Mouse (Mus musculus) cortical plate, adult 2 months (tissue): ENCODE data around the gene Atp6v1f. TPM values are rescaled to one million over a fixed set of nuclear protein-coding genes. Genes with fewer than 3 reads are reported as not detected.

Experiments used
- H3K27ac ChIP-seq: fragments of 200-500 bp; 2 replicates; pipeline ENCODE4 v1.5.1; 2012; ENCODE audit warnings: low read length, control low read depth, inconsistent platforms; ENCODE audit not compliant: insufficient read depth
- H3K4me1 ChIP-seq: fragments of 200-500 bp; 2 replicates; pipeline ENCODE4 v1.6.1; 2011; ENCODE audit warnings: low read length; ENCODE audit not compliant: control insufficient read depth, insufficient read depth
- H3K4me3 ChIP-seq: fragments of 200-500 bp; 2 replicates; pipeline ENCODE4 v1.5.1; 2011; ENCODE audit warnings: mild to moderate bottlenecking, low read length, control low read depth; ENCODE audit not compliant: insufficient read depth
- CTCF ChIP-seq: fragments of 200-500 bp; IDR thresholded peaks from 2 replicates; pipeline ENCODE4 v1.5.1; 2011; ENCODE audit warnings: mild to moderate bottlenecking, control low read depth, low read length; ENCODE audit not compliant: insufficient read depth; ENCODE audit errors: extremely low read depth
- POLR2A ChIP-seq: fragments of 200-500 bp; IDR thresholded peaks from 2 replicates; pipeline ENCODE4 v1.6.1; 2011; ENCODE audit warnings: mild to moderate bottlenecking, low read length, control low read depth; ENCODE audit not compliant: insufficient read depth; ENCODE audit errors: extremely low read depth
- polyA plus RNA-seq: library from polyadenylated mRNA; depleted of rRNA; stranded (reverse); fragments of >200 nt; gene quantifications from 2 replicates; pipeline ENCODE4 v1.2.3, GENCODE M21; 2012; rRNA removed

Gene Atp6v1f
- polyA plus RNA-seq, 1 experiment: 411 TPM

DNA sequence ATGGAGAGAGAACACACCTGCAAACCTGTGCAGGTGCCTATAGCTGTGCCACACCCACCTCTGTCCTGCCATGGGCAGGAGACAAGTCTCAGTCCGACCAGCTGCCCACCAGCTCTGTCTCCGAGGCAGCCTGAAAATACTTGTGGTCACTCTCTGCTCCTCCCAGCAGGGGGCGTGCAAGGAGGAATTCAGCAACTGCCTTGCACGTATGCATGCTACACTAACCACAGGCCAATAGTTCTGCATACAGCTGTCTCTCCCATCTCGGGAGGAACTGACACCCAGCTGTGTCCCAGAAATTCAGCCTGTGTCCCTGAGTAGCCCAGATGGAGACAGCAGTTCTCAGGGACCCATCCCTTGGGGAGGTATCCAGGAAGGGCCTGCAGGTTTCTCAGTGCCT is 49.6 kb downstream of the Atp6v1f start:
- Histone ChIP-seq H3K4me1 (no peaks in the 10 kb centered on the region), H3K27ac (no peak overlapping the region), H3K4me3 (no peak overlapping the region)
- TF ChIP-seq POLR2A (no peak), CTCF (peak; percentile 80)

Other genes starting within 250 kb of the Atp6v1f start
- gene Hilpda, start 195.2 kb upstream of the Atp6v1f start, polyA plus RNA-seq: 12.3 and 12.9 TPM in 2 replicates
- gene Fam71f2, start 188.1 kb upstream of the Atp6v1f start, polyA plus RNA-seq: 1.7 and 3.0 TPM in 2 replicates
- gene Fam71f1, start 148.6 kb upstream of the Atp6v1f start, polyA plus RNA-seq: not detected in 2 replicates
- 61.8 and 67.4 TPM in 2 replicates for gene Calu, start 119.6 kb upstream of the Atp6v1f start, polyA plus RNA-seq
- 0.19 and 0.42 TPM in 2 replicates for gene Opn1sw, start 79.2 kb upstream of the Atp6v1f start, polyA plus RNA-seq
- 148 and 150 TPM in 2 replicates for gene Ccdc136, start 71.4 kb upstream of the Atp6v1f start, polyA plus RNA-seq
- gene Flnc, start 34.5 kb upstream of the Atp6v1f start, polyA plus RNA-seq: 0.54 and 0.55 TPM in 2 replicates
- gene Atp6v1fnb, start 3.7 kb downstream of the Atp6v1f start, polyA plus RNA-seq: 0.17 TPM in 1 of 2 replicates, not detected in the other
- gene Kcp, start 40.2 kb downstream of the Atp6v1f start, polyA plus RNA-seq: 4.1 and 4.6 TPM in 2 replicates
- gene Irf5, start 58.9 kb downstream of the Atp6v1f start, polyA plus RNA-seq: 5.2 and 6.1 TPM in 2 replicates
- 51.0 and 52.4 TPM in 2 replicates for gene Tnpo3, start 142.2 kb downstream of the Atp6v1f start, polyA plus RNA-seq
- gene Tspan33, start 226.5 kb downstream of the Atp6v1f start, polyA plus RNA-seq: 28.8 and 30.1 TPM in 2 replicates